Mouse (Mus musculus) limb, embryonic 14.5 days (tissue): ENCODE results near the gene Cacna2d3. TPM values are rescaled to one million over a fixed set of nuclear protein-coding genes. Genes with fewer than 3 reads are reported as not detected.

Experiments used
- ATAC-seq: fragments of 200-750 bp; cut with Nextera tagmentation; 2 replicates; pipeline ENCODE4 v1.8.0; 2017; ENCODE audit warnings: low read depth, moderate number of reproducible peaks, moderate TSS enrichment; ENCODE audit not compliant: low FRiP score
- DNase-seq: peaks from one replicate; pipeline ENCODE4 v3.0.0-alpha.2; 2015; ENCODE audit warnings: low spot score
- H3K27ac ChIP-seq: fragments of 300-500 bp; sonication (generic); replicated peaks from 2 replicates; pipeline ENCODE4 v1.5.1; 2014; ENCODE audit warnings: low read depth, mild to moderate bottlenecking, low read length, moderate library complexity, mixed read lengths
- H3K27me3 ChIP-seq: fragments of 300-500 bp; sonication (generic); 2 replicates; pipeline ENCODE4 v1.6.1; 2014; ENCODE audit warnings: low read length, mixed read lengths; ENCODE audit not compliant: control insufficient read depth, insufficient read depth
- H3K36me3 ChIP-seq: fragments of 300-500 bp; sonication (generic); 2 replicates; pipeline ENCODE4 v1.6.1; 2014; ENCODE audit warnings: mild to moderate bottlenecking, low read length, moderate library complexity, mixed read lengths; ENCODE audit not compliant: control insufficient read depth, insufficient read depth
- H3K4me1 ChIP-seq: fragments of 300-500 bp; sonication (generic); 2 replicates; pipeline ENCODE4 v1.6.1; 2014; ENCODE audit warnings: antibody characterized with exemption, low read length, mixed read lengths; ENCODE audit not compliant: control insufficient read depth, insufficient read depth
- H3K4me2 ChIP-seq: fragments of 300-500 bp; sonication (generic); replicated peaks from 2 replicates; pipeline ENCODE4 v1.6.1; 2014; ENCODE audit warnings: low read depth, mild to moderate bottlenecking, low read length, moderate library complexity; ENCODE audit not compliant: severe bottlenecking
- H3K4me3 ChIP-seq: fragments of 300-500 bp; sonication (generic); replicated peaks from 2 replicates; pipeline ENCODE4 v1.5.1; 2014; ENCODE audit warnings: low read length
- H3K9ac ChIP-seq: fragments of 300-500 bp; sonication (generic); 2 replicates; pipeline ENCODE4 v1.6.1; 2014; ENCODE audit warnings: mild to moderate bottlenecking, low read depth, low read length, moderate library complexity; ENCODE audit not compliant: severe bottlenecking
- H3K9me3 ChIP-seq: fragments of 300-500 bp; sonication (generic); 2 replicates; pipeline ENCODE4 v1.6.1; 2016; ENCODE audit warnings: low read length; ENCODE audit not compliant: control insufficient read depth
- POLR2A ChIP-seq: fragments of 200-500 bp; IDR thresholded peaks from 2 replicates; pipeline ENCODE4 v1.8.0; 2012; ENCODE audit warnings: inconsistent platforms, mild to moderate bottlenecking, moderate library complexity, borderline replicate concordance; ENCODE audit not compliant: insufficient read depth, insufficient read length; ENCODE audit errors: extremely low read depth
- WGBS: fragments of 180-500 bp; shearing (Covaris S2); extraction: QIAGEN DNeasy Blood & Tissue Kit; methylation state at CpG from one replicate; pipeline ENCODE4 v1.1.7; 2014; 5-methylcytosine and 5-hydroxymethylcytosine counted together
- polyA plus RNA-seq, 2 experiments: library from polyadenylated mRNA; depleted of rRNA in 1 of 2; stranded (reverse) in 1 of 2; unstranded in 1 of 2; fragments of >200 nt; fragmentation: Nextera tagmentation in 1 of 2; extraction: Ambion mirVana in 1 of 2; gene quantifications; 2 replicates each; pipeline versions ENCODE4 v1.2.1 to v1.2.3; 2012 to 2014

Cacna2d3 gene
- polyA plus RNA-seq, 2 experiments, result 4.9 to 6.3 TPM

- WGBS, result 66% methylated on average over 12 of the region's 12 CpGs
- TF ChIP-seq POLR2A, result no peak
Measured at GRCm38 (mm10) chr14:29097776-29098175, 623.9 kb downstream of the Cacna2d3 start.

DNA sequence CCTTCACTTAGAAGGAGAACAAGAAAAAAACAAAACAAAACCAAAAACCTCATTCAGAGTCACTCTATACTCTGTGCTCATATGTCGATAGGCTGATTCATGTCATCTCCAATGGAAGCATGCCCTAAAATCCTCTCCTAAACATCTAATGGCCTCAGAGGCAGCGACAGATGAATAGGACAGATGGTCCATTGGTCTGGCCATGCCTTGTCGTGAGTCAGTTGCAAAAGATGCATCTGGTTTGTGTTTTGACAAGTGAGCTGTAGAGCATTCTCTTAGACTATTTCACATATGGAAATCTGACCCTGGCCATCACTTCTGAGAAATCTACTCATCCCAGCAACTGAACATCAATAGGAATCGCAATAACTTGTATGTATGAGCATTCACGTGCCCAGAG, 626.2 kb downstream of the Cacna2d3 start:
- no peaks in the 10 kb centered on the region for H3K9me3 ChIP-seq
- TF ChIP-seq POLR2A, result no peak
- H3K27me3 ChIP-seq, result no peaks in the 10 kb centered on the region
- DNase-seq (no peak), ATAC-seq (no peak)
- H3K27ac ChIP-seq, result no peak overlapping the region
- WGBS, result 87% methylated on average over 5 of the region's 5 CpGs
- no peak overlapping the region for H3K4me3 ChIP-seq
- H3K4me1 ChIP-seq, result 0 out of 2 replicates have a peak, but pooled peaks cover 5% of the 10 kb centered on the region
- no peaks in the 10 kb centered on the region for H3K36me3 ChIP-seq
- no peak overlapping the region for H3K9ac ChIP-seq
- H3K4me2 ChIP-seq, result no peak overlapping the region

More at GRCm38 (mm10) chr14:29097776-29098175, 623.9 kb downstream of the Cacna2d3 start:
- Histone ChIP-seq H3K27ac (no peak overlapping the region), H3K9ac (no peak overlapping the region), H3K4me1 (0 out of 2 replicates have a peak, but pooled peaks cover 9% of the 10 kb centered on the region), H3K27me3 (no peaks in the 10 kb centered on the region), H3K9me3 (no peaks in the 10 kb centered on the region), H3K4me3 (no peak overlapping the region), H3K36me3 (no peaks in the 10 kb centered on the region), H3K4me2 (no peak overlapping the region)
- ATAC-seq (no peak), DNase-seq (no peak)

DNA sequence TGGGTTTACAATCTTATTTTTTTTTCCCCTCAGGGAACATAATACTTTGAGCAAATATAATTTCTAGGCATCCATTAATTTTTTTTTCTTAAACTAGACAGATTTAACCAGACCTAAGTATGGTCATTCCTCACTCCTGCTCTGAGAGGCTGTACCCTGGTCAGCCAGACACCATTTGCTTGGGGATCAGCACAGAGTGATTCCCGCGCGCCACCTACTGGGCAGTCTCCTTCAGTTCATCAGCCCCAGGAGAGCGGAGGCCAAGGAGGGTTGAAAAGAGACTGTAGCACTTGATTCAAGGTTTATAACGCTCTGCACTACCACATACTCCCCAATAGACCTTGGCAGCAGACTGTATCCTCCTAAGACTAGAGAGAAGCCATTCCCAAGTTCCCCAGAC, 631.6 kb downstream of the Cacna2d3 start:
- no peaks in the 10 kb centered on the region for H3K27me3 ChIP-seq
- ATAC-seq, result no peak
- H3K9ac ChIP-seq, result no peak overlapping the region
- no peaks in the 10 kb centered on the region for H3K9me3 ChIP-seq
- no peak overlapping the region for H3K4me3 ChIP-seq
- peak; percentile 87 for DNase-seq
- H3K4me1 ChIP-seq, result peaks cover 14% of the 10 kb centered on the region
- WGBS, result 1% methylated on average over 5 of the region's 5 CpGs
- no peaks in the 10 kb centered on the region for H3K36me3 ChIP-seq
- no peak overlapping the region for H3K4me2 ChIP-seq
- no peak overlapping the region for H3K27ac ChIP-seq
- TF ChIP-seq POLR2A, result no peak

- no peak overlapping the region for H3K4me3 ChIP-seq
- H3K27me3 ChIP-seq, result no peaks in the 10 kb centered on the region
- TF ChIP-seq POLR2A, result no peak
- H3K4me1 ChIP-seq, result peaks cover 14% of the 10 kb centered on the region
- H3K27ac ChIP-seq, result no peak overlapping the region
- 22% methylated on average over 4 of the region's 4 CpGs for WGBS
- DNase-seq, result peak; percentile 37
- no peak overlapping the region for H3K4me2 ChIP-seq
- no peak for ATAC-seq
- no peaks in the 10 kb centered on the region for H3K9me3 ChIP-seq
- no peaks in the 10 kb centered on the region for H3K36me3 ChIP-seq
- H3K9ac ChIP-seq, result no peak overlapping the region
Measured at GRCm38 (mm10) chr14:29086528-29086927, 635.1 kb downstream of the Cacna2d3 start.

DNA sequence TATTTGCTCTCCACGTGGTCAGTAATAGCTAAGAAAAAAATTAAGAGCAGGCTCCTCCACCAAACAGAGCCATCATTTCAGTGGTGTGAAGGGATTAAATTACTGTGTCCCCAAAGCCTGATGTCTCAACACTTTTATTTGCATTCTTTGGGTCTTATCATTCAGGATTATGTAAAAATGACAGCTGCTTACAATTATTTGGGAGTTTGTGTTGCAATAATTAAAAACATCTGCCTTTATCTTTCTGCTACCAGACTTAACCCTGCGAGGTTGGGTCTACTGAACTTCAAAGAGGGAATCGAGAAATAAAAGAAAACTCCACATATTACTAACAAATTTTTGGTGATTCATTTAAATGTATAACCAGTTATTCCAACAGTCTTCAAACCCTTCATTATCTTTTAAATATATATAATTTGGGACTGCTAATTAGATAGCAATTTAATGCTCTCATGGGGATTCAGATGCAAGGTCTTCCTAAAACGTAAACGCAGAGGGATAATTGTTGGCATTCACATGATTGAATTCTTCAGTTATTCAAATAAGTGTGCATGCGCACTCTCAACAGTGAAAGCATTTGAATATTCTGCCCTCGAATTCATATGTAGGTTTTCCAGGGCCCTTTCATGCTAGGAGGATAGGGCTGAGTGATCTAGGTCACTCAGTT, 636.0 kb downstream of the Cacna2d3 start:
- no peak for ATAC-seq
- H3K27ac ChIP-seq, result no peak overlapping the region

More for the DNA sequence above, 636.0 kb downstream of the Cacna2d3 start:
- H3K27me3 ChIP-seq, result no peaks in the 10 kb centered on the region
- no peaks in the 10 kb centered on the region for H3K36me3 ChIP-seq
- no peak overlapping the region for H3K9ac ChIP-seq
- TF ChIP-seq POLR2A, result no peak
- no peak for DNase-seq
- H3K9me3 ChIP-seq, result no peaks in the 10 kb centered on the region
- H3K4me1 ChIP-seq, result peaks cover 14% of the 10 kb centered on the region
- 43% methylated on average over 7 of the region's 7 CpGs for WGBS
- no peak overlapping the region for H3K4me2 ChIP-seq
- H3K4me3 ChIP-seq, result no peak overlapping the region
